Mouse (Mus musculus) small intestine, adult 2 months (tissue): ENCODE measurements around the gene Arih2. TPM values are rescaled to one million over a fixed set of nuclear protein-coding genes. Genes with fewer than 3 reads are reported as not detected.

Experiments
- H3K27ac ChIP-seq: fragments of 200-500 bp; 2 replicates; pipeline ENCODE4 v1.5.1; 2012; ENCODE audit warnings: low read depth, low read length, control low read depth, inconsistent platforms; ENCODE audit not compliant: insufficient read depth
- H3K27me3 ChIP-seq: fragments of 200-500 bp; 2 replicates; pipeline ENCODE4 v1.6.1; 2012; ENCODE audit warnings: mild to moderate bottlenecking, moderate library complexity, low read length, inconsistent platforms; ENCODE audit not compliant: control insufficient read depth, insufficient read depth
- H3K36me3 ChIP-seq: fragments of 200-500 bp; 2 replicates; pipeline ENCODE4 v1.6.1; 2012; ENCODE audit warnings: mild to moderate bottlenecking, low read length, control low read depth, inconsistent platforms; ENCODE audit not compliant: control insufficient read depth, insufficient read depth
- H3K4me1 ChIP-seq: fragments of 200-500 bp; 2 replicates; pipeline ENCODE4 v1.6.1; 2012; ENCODE audit warnings: low read length, inconsistent platforms, mixed read lengths; ENCODE audit not compliant: control insufficient read depth, insufficient read depth, insufficient read length
- H3K4me3 ChIP-seq: fragments of 200-500 bp; 2 replicates; pipeline ENCODE4 v1.5.1; 2012; ENCODE audit warnings: low read depth, mild to moderate bottlenecking, control low read depth, inconsistent platforms, low read length, moderate library complexity
- CTCF ChIP-seq: fragments of 200-500 bp; IDR thresholded peaks from 2 replicates; pipeline ENCODE4 v1.5.1; 2012; ENCODE audit warnings: low read depth, mild to moderate bottlenecking, control low read depth, inconsistent platforms, low read length, moderate library complexity, mixed read lengths; ENCODE audit not compliant: insufficient replicate concordance, insufficient read length; ENCODE audit errors: extremely low read depth
- POLR2A ChIP-seq: fragments of 200-500 bp; IDR thresholded peaks from 2 replicates; pipeline ENCODE4 v1.6.1; 2012; ENCODE audit warnings: low read depth, mild to moderate bottlenecking, control low read depth, inconsistent platforms, low read length, moderate library complexity
- WGBS: fragments of 180-500 bp; shearing (Covaris S2); methylation state at CpG from one replicate; pipeline ENCODE4 v1.1.7; 2018; 5-methylcytosine and 5-hydroxymethylcytosine counted together
- polyA plus RNA-seq: library from polyadenylated mRNA; depleted of rRNA; stranded (reverse); fragments of >200 nt; gene quantifications from 2 replicates; pipeline ENCODE4 v1.2.3, GENCODE M21; 2012

Gene Arih2
- polyA plus RNA-seq, 1 experiment, result 22.4 TPM

- Histone ChIP-seq H3K27ac (peak overlapping the region; percentile 87), H3K27me3 (no peaks in the 10 kb centered on the region), H3K4me1 (peaks cover 7% of the 10 kb centered on the region; the same call in 1 of the 2 replicates), H3K4me3 (peak overlapping the region; percentile 79), H3K36me3 (no peaks in the 10 kb centered on the region)
- 7% methylated on average over 29 of the region's 29 CpGs for WGBS
- TF ChIP-seq POLR2A (no peak), CTCF (no peak)
Measured at GRCm38 (mm10) chr9:108649561-108650440, 615 bp upstream of the Arih2 start.

GRCm38 (mm10) chr9:108648166-108648565 lies 1.0 kb downstream of the Arih2 start:
- TF ChIP-seq POLR2A, result no peak
- TF ChIP-seq CTCF, result no peak
- Histone ChIP-seq H3K36me3 (peaks cover 4% of the 10 kb centered on the region), H3K27me3 (no peaks in the 10 kb centered on the region), H3K27ac (peak overlapping the region; percentile 87), H3K4me1 (peaks cover 7% of the 10 kb centered on the region; the same call in 1 of the 2 replicates), H3K4me3 (peak overlapping the region; percentile 79)
- WGBS, result 5% methylated on average over 10 of the region's 10 CpGs

DNA sequence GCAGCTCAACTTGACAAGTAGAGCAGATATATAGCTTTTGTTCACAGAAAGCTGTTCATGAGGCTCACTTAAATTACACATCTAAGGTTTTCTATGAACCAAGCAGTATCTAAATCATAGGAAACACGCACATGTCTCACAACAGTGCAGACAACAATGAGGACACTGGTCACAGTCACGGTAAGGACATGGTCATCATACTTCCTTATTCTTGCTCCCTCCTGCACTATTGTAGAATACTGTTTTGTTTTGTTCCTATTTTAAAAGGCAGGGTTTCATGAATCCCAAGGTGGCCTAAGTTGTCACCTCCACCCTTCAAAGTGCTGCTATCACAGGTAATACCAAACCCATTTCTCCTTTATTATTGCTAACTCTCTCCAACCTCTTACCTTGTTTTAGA lies 9.4 kb downstream of the Arih2 start:
- no peaks in the 10 kb centered on the region for H3K27me3 ChIP-seq
- H3K36me3 ChIP-seq, result peaks cover 26% of the 10 kb centered on the region
- no peak overlapping the region for H3K27ac ChIP-seq
- TF ChIP-seq POLR2A, result no peak
- no peak for TF ChIP-seq CTCF
- H3K4me1 ChIP-seq, result no peaks in the 10 kb centered on the region
- WGBS, result 87% methylated on average over 2 of the region's 2 CpGs
- no peak overlapping the region for H3K4me3 ChIP-seq

DNA sequence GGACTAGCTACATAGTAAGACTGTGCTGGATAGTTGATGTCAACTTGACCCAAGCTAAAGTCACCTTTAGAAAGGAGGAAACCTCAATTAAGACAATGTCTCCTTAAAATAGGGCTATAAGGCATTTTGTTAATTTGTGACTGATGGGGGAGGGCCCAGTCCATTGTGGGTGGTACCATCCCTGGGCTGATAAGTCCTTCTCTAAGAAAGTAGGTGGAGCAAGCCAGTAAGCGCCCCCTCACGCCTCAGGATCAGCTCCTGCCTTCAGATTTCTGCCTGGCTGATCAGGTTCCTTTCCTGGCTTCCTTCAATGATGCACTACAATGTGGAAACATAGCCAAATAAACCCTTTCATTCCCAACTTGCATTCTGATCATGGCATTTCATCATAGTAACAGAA lies 13.8 kb downstream of the Arih2 start:
- no peak for TF ChIP-seq CTCF
- no peak for TF ChIP-seq POLR2A
- Histone ChIP-seq H3K27ac (no peak overlapping the region), H3K4me3 (no peak overlapping the region), H3K36me3 (peaks cover 12% of the 10 kb centered on the region), H3K27me3 (no peaks in the 10 kb centered on the region), H3K4me1 (0 out of 2 replicates have a peak, but pooled peaks cover 2% of the 10 kb centered on the region)
- 62% methylated on average over 2 of the region's 2 CpGs for WGBS

- 42% methylated on average over 2 of the region's 2 CpGs for WGBS
Measured at GRCm38 (mm10) chr9:108633846-108634245, 15.3 kb downstream of the Arih2 start.

GRCm38 (mm10) chr9:108632375-108632774 lies 16.8 kb downstream of the Arih2 start:
- no peaks in the 10 kb centered on the region for H3K27me3 ChIP-seq
- no peak overlapping the region for H3K27ac ChIP-seq
- H3K36me3 ChIP-seq, result peaks cover 18% of the 10 kb centered on the region
- no peak for TF ChIP-seq POLR2A
- TF ChIP-seq CTCF, result no peak
- 62% methylated on average over 5 of the region's 5 CpGs for WGBS
- 0 out of 2 replicates have a peak, but pooled peaks cover 2% of the 10 kb centered on the region for H3K4me1 ChIP-seq
- no peak overlapping the region for H3K4me3 ChIP-seq

More at GRCm38 (mm10) chr9:108633846-108634245, 15.3 kb downstream of the Arih2 start:
- H3K27me3 ChIP-seq, result no peaks in the 10 kb centered on the region
- no peak for TF ChIP-seq CTCF
- TF ChIP-seq POLR2A, result no peak
- no peak overlapping the region for H3K4me3 ChIP-seq
- H3K4me1 ChIP-seq, result 0 out of 2 replicates have a peak, but pooled peaks cover 2% of the 10 kb centered on the region
- H3K27ac ChIP-seq, result no peak overlapping the region
- peaks cover 14% of the 10 kb centered on the region for H3K36me3 ChIP-seq

- TF ChIP-seq CTCF (no peak), POLR2A (no peak)
- no peak overlapping the region for H3K4me3 ChIP-seq
- WGBS, result 62% methylated on average over 5 of the region's 5 CpGs
Measured at GRCm38 (mm10) chr9:108631631-108632256, 17.4 kb downstream of the Arih2 start.

GRCm38 (mm10) chr9:108630683-108631082 lies 18.5 kb downstream of the Arih2 start:
- TF ChIP-seq CTCF, result no peak
- TF ChIP-seq POLR2A, result no peak
- Histone ChIP-seq H3K27me3 (no peaks in the 10 kb centered on the region), H3K27ac (no peak overlapping the region), H3K4me3 (no peak overlapping the region), H3K36me3 (peaks cover 17% of the 10 kb centered on the region), H3K4me1 (0 out of 2 replicates have a peak, but pooled peaks cover 2% of the 10 kb centered on the region)
- WGBS, result 53% methylated on average over 1 of the region's 1 CpGs

More at GRCm38 (mm10) chr9:108631631-108632256, 17.4 kb downstream of the Arih2 start:
- H3K27ac ChIP-seq, result no peak overlapping the region
- H3K36me3 ChIP-seq, result peaks cover 18% of the 10 kb centered on the region
- H3K27me3 ChIP-seq, result no peaks in the 10 kb centered on the region
- H3K4me1 ChIP-seq, result 0 out of 2 replicates have a peak, but pooled peaks cover 2% of the 10 kb centered on the region
